Mouse (Mus musculus) frontal cortex, adult (tissue): ENCODE measurements at regions not wholly inside any gene's neighbourhood (a gene's known extent, or its start where the extent isn't known, plus 50 kb on each side); places are given as distances from the start of the nearest gene placed in this dataset.

ENCODE experiments used
- ATAC-seq: cut with Nextera tagmentation; 2 replicates; pipeline ENCODE4 v1.9.2; 2017; ENCODE audit warnings: mild to moderate bottlenecking, moderate library complexity, mixed read lengths; ENCODE audit not compliant: low TSS enrichment

DNA sequence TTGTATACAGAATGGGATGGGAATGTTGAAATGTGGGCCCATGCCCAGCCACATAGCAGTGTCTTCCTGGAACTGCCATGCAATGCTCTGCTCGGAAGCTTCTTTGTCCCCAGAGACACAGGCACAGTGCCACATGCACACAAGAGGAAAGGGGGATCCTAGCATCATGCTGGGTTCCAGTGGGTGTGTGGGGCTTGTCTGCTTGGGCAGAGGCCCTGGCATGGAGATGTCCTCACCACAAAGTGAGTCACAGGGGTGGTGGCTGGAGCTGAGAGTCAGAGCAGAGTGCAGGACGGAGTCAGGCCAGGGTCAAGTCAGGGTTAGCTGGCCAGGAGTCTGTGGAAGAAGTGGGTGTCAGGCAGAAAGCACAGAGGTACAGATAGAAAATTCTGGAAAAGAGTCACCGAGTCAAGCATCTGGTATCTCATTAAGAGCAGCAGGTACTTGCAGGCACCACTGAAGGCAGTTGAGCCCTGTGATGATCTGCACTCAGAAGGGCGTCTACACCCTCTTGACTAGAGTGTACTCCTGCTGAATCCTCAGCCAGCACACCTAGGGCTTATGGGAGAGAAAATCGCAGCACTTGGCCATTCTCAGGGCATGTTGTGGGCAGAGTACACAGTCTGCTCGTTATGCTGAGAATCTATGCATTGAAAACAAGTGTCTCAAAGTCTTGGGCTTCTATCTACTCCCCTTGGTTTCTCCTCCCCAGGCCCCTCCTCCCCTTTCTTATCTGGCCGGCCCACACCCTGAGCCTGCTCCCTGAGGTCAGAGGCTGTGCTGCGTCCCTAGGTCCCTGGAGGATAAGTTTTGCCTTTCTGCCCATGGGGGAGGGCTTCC lies 85.3 kb downstream of the Ackr3 start:
- no peak for ATAC-seq

DNA sequence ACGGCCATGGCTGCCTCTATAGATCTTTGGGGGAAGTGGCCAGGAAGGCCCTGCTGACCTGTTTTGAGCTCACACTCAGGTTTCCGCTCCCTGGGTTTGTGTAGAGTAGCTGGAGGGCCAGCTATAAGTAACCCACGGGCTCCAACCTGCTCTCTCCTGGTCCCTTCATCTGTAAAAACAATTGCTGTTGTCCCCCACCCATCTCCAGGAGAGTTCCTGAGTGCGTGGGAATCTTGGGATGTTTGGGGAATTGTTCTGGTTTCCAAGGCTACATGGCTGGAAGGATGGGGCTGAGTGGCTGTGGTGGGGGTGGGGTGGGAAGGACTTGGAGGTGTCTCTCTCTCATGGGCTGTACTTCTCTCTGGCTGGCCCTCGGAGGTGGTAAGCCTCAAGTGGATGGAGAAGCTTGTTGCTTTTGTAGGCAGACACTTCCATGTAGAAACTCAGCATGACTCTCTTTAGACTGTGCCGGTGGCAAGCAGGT lies 86.0 kb downstream of the Ackr3 start:
- ATAC-seq: no peak

DNA sequence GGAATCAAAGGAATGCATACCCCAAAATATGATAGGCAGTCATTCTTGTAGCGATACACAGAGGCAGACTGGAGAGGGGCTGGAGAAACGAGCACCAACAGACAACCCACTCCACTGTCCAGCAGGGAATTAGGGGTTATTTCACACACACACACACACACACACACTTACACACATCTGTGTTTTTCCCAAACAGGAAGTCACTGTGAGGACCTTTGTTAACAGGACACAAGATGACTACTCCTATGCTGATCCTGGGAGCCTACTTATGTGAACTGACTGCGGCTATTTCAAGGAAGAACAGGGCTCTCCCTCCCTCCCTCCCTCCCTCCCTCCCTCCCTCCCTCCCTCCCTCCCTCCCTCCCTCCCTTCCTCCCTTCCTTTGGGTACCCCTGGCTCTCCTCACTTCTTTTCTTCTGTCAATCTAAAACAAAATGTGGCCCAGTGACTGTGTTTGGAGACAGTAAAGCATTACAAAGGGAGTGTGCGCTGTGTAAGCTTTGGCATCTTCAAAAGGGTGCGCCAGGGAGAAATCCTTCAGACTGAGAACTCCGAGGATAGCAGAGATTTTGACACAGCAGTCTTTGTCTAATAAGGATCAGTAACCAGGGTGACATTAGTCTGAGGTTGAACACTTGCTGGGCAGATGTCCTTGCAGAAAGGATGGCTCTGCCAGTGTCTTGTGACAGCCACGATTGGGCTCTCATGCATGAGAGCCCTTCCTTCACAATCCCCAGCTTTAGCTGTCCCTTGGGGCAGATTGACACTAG lies 86.8 kb downstream of the Ackr3 start:
- ATAC-seq: no peak

- no peak for ATAC-seq
Measured at GRCm38 (mm10) chr1:90291256-90291655, 87.5 kb downstream of the Ackr3 start.

DNA sequence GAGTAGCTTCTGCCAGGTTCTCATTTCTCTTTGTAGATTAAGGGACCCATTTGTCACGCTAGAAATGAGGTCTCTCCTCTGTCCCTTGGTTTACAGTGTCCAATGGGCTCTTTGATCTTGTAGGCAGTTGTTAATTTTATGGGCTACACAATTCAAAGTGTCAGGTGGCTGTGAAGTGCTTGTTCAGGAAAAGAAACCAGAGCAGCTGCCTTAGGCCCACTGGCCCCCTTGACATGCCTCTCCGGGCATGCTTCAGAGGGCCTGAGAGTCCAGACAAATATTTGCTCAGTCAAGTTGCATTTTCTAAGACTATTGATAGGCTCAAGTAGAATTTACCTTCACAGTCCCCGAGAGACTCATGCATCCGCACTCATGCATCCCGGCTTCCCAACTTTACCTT lies 94.0 kb downstream of the Ackr3 start:
- no peak for ATAC-seq

DNA sequence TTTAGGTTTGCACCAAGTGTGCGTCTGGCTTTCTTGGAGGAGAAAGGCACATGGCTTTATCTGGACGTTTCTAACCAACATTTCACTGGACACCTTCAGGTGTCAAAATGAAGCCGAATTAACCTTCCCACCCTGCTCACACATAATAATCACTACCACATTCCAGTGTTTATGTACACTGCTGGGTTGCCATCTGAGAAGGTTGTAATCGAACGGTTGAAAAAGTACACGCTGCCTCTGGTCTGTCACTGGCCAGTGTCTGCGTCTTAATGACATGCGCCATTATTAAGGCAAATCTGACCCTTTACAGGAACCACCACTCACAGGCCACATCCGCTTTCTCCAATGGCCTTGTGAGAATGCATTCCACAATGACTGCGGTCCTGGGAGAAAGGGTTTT lies 96.4 kb downstream of the Ackr3 start:
- ATAC-seq: no peak

GRCm38 (mm10) chr1:90304331-90304730 lies 100.6 kb downstream of the Ackr3 start:
- ATAC-seq: no peak

DNA sequence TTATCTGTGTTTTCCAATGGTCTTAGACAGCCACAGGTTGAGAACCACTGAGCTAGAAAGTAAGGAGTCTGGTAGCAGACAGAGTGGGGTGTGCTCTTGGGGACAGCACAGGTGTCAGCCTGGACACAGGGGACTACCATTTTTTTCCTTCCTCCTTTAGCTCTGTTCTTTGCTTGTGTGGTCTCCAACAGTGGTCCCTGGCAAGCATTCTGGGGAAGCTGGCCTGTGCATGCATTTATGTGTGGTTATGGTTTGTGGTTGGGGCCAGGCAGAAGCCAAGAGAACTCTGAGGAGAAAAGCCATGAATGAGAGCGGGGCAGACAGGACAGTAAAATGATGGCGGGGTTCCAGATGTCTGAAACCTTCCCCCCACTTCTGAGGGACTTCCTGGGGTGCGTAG lies 107.2 kb downstream of the Ackr3 start:
- ATAC-seq: no peak

DNA sequence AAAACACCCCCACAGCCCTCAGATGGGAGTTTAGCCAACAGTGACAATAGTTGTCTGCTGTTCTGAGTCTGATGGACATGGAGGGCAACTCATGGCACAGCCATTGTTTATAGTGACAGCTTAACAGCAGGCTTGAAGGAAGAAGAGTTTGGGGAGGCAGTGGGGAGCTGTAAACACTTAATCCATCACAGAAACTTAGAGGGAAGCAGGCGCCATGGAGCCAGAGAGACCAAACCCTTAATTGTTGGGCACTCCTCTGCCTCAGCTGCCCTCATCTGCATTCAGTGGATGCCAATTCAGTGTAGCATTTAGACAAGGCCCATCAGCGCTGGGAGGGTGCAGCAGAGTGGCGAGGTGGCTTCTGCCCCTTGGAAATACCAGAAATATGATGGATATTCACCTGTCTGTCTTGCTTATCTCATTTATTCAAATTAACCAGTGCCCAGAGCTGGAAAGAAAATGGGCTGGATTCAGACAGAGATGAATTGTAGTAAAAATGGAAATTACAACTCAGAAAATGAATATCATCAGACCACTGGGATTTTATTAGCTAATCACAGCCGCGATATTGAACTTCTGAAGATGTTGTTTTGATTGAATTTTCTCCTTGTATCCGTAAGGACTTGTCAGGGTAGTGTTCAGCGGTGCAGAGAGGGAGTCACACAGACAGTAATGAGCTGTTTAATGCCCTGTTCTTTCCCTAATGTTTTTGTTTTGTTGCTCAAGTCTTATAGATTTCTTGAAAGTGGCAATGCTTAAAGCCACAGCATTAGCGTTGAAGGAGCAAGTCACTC lies 108.1 kb downstream of the Ackr3 start:
- ATAC-seq: no peak

GRCm38 (mm10) chr1:90313750-90314359 lies 110.1 kb downstream of the Ackr3 start:
- no peak; the same call in 1 of the 2 replicates for ATAC-seq

DNA sequence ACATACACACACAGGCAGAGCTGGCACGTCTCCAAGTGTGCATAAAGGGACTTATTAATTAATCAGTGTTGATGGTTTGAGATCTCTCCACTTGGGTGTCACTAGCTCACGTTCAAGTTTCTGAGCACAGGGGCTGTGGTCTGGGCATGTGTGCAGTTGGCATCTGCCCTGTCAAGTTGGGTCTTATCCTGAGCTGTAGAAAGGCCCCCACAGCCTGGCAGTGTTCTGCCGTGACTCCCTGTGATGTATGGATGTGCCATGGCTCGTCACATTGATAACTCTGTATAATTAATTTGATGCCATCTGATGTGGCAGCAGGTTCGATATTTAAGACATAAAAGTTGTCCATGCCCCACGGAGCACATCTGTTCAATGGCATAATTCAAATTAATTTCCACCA lies 114.1 kb downstream of the Ackr3 start:
- ATAC-seq: no peak

DNA sequence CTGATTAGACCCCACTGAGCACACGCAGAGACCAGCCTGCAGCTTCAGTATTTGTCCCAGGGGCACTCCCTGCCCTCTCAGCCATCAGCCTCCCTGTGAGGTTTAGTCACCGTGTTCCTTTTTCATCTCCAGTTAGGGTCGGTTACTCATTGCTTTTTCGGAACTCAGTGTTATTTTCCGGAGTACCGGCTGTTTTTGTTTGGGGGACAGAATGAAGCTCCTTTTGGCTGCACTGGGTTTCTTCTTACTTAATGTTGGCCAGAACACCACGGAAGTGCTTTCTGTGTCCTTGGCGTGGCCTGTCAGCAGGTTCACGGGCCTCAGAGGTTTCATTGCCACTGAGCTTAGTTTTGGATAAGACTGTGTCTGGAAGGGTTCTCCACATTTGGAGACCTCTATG lies 114.7 kb downstream of the Ackr3 start:
- no peak for ATAC-seq

GRCm38 (mm10) chr1:90320518-90320917 lies 116.7 kb downstream of the Ackr3 start:
- ATAC-seq: no peak

- peak; percentile 59 for ATAC-seq
Measured at GRCm38 (mm10) chr1:90321501-90321900, 117.7 kb downstream of the Ackr3 start.

DNA sequence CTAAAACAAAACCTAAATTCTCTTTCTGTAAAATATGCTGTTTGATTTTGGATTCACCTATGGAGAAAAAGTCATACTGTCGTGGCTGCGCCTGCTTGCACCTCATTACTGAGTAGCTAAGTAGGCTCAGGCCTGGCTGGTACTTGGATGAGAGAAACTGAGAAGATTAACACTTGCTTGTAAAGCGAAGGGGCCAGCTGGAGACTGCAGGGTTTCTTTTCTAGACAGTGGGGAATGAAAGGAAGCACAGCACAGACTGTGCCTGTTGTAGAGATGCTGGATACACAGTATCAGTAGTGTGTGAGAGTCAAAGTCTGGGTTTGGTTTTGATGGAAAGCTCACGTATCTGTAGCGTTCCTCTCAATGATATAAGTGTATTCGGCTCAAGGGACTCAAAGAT lies 123.5 kb downstream of the Ackr3 start:
- no peak for ATAC-seq

GRCm38 (mm10) chr1:90332531-90332930 lies 128.8 kb downstream of the Ackr3 start:
- ATAC-seq: no peak

DNA sequence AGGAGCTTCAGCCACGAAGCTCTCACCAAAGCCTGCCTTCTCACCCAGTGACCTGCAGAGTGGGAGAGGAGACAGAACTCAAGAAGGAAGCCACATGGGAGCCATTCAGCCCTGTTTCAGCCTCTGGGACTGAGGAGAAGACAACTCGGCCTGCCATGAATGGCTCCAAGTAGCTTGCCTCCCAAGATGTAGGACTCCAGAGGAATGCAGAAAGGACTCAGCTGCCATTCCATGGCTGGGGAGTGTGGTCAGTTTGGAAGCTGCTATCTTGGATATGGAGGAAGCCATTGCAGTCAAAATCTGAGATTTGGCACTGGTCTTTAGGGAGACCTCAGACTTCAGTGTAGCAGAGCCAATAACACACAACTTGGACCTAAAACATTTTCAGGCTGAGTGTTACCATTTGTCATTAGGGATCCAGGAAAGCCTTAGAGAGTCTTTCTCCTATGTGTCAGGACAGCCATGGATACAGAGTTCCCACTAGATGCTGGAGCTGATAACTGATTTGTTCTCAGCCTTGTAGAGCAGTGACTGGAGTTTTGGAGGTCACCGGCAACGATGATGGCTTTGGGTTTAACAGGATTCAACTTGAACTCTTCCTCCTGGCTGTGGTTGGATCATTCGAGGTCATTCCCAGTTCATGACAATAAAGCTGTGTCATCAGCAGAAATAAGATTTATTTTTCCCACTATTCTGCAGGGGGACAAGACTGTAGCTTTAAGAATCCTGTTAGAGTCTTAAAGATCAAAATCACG lies 130.1 kb downstream of the Ackr3 start:
- ATAC-seq: no peak

- ATAC-seq: no peak
Measured at GRCm38 (mm10) chr1:90335001-90335747, 131.4 kb downstream of the Ackr3 start.

DNA sequence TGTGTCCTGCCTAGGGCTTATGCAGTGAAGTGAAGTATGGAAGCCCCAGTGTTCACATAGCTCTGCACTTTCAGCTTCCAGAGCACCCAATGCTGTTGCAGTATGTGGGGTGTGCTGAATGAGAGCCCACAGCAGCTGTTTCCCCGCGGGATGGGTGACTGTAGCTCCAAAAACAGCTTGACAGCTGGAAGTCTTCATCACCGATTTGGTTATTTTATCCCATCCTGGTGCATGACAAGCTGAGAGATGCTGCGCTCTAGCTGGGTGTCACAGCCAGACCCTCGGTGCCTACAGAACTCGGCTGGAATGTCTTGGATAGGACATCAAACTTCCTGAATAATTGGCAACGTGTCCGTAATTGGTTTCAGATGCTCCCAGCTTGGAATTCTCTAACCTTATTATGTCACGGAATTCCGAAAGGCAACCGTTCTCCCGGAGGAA lies 134.1 kb downstream of the Ackr3 start:
- no peak for ATAC-seq

GRCm38 (mm10) chr1:90342346-90342745 lies 138.6 kb downstream of the Ackr3 start:
- no peak for ATAC-seq
